Mouse (Mus musculus) lung, embryonic 15.5 days (tissue): ENCODE results near the gene Ddx47. TPM values are rescaled to one million over a fixed set of nuclear protein-coding genes. Genes with fewer than 3 reads are reported as not detected.

Experiments used
- ATAC-seq: fragments of 200-750 bp; cut with Nextera tagmentation; 2 replicates; pipeline ENCODE4 v1.8.0; 2017; ENCODE audit warnings: moderate number of reproducible peaks, borderline replicate concordance; ENCODE audit not compliant: low FRiP score, low TSS enrichment; ENCODE audit errors: extremely low read depth
- H3K27ac ChIP-seq: fragments of 300-500 bp; sonication (generic); 2 replicates; pipeline ENCODE4 v1.5.1; 2015; ENCODE audit warnings: moderate library complexity, mild to moderate bottlenecking, inconsistent platforms
- H3K27me3 ChIP-seq: fragments of 300-500 bp; sonication (generic); 2 replicates; pipeline ENCODE4 v1.6.1; 2015; ENCODE audit warnings: inconsistent platforms
- H3K36me3 ChIP-seq: fragments of 300-500 bp; sonication (generic); 2 replicates; pipeline ENCODE4 v1.6.1; 2015; ENCODE audit warnings: inconsistent platforms
- H3K4me1 ChIP-seq: fragments of 300-500 bp; sonication (generic); 2 replicates; pipeline ENCODE4 v1.6.1; 2015; ENCODE audit warnings: inconsistent platforms
- H3K4me2 ChIP-seq: fragments of 300-500 bp; sonication (generic); 2 replicates; pipeline ENCODE4 v1.6.1; 2015; ENCODE audit warnings: inconsistent platforms, mild to moderate bottlenecking, moderate library complexity
- H3K4me3 ChIP-seq: fragments of 300-500 bp; sonication (generic); 2 replicates; pipeline ENCODE4 v1.5.1; 2015; ENCODE audit warnings: mild to moderate bottlenecking, inconsistent platforms
- H3K9ac ChIP-seq: fragments of 300-500 bp; sonication (generic); 2 replicates; pipeline ENCODE4 v1.6.1; 2015; ENCODE audit warnings: inconsistent platforms
- H3K9me3 ChIP-seq: fragments of 300-500 bp; sonication (generic); 2 replicates; pipeline ENCODE4 v1.6.1; 2016; ENCODE audit warnings: inconsistent platforms
- WGBS: fragments of 180-500 bp; shearing (Covaris S2); methylation state at CpG from one replicate; pipeline ENCODE4 v1.1.7; 2015; 5-methylcytosine and 5-hydroxymethylcytosine counted together
- polyA plus RNA-seq: library from polyadenylated mRNA; unstranded; fragments of >200 nt; fragmentation: Nextera tagmentation; extraction: Ambion mirVana; gene quantifications from 2 replicates; pipeline ENCODE4 v1.2.1, GENCODE M21; 2015

Gene Ddx47
- polyA plus RNA-seq, 1 experiment from 2014 or later: 125 TPM

GRCm38 (mm10) chr6:134984748-134985147 is 26.7 kb upstream of the Ddx47 start:
- no peak overlapping the region for H3K27ac ChIP-seq

GRCm38 (mm10) chr6:134988377-134988776 is 23.0 kb upstream of the Ddx47 start:
- Histone ChIP-seq H3K4me2 (no peak overlapping the region), H3K9ac (no peak overlapping the region), H3K4me3 (no peak overlapping the region), H3K4me1 (peaks cover 6% of the 10 kb centered on the region; the same call in 1 of the 2 replicates), H3K27me3 (no peaks in the 10 kb centered on the region), H3K27ac (no peak overlapping the region), H3K9me3 (no peaks in the 10 kb centered on the region), H3K36me3 (no peaks in the 10 kb centered on the region)
- no peak for ATAC-seq
- WGBS: 59% methylated on average over 9 of the region's 9 CpGs

More at GRCm38 (mm10) chr6:134984748-134985147, 26.7 kb upstream of the Ddx47 start:
- Histone ChIP-seq H3K9ac (no peak overlapping the region), H3K4me1 (peaks cover 13% of the 10 kb centered on the region; the same call in 1 of the 2 replicates), H3K4me2 (no peak overlapping the region), H3K36me3 (no peaks in the 10 kb centered on the region), H3K9me3 (no peaks in the 10 kb centered on the region), H3K4me3 (no peak overlapping the region), H3K27me3 (no peaks in the 10 kb centered on the region)
- ATAC-seq: peak; percentile 30; the same call in 1 of the 2 replicates
- WGBS: 41% methylated on average over 3 of the region's 3 CpGs

GRCm38 (mm10) chr6:134990674-134991073 is 20.7 kb upstream of the Ddx47 start:
- WGBS: 49% methylated on average over 6 of the region's 6 CpGs
- Histone ChIP-seq H3K4me3 (no peak overlapping the region), H3K36me3 (no peaks in the 10 kb centered on the region), H3K9me3 (no peaks in the 10 kb centered on the region), H3K4me2 (no peak overlapping the region), H3K27ac (no peak overlapping the region), H3K27me3 (no peaks in the 10 kb centered on the region), H3K9ac (no peak overlapping the region), H3K4me1 (no peaks in the 10 kb centered on the region)
- ATAC-seq: no peak

DNA sequence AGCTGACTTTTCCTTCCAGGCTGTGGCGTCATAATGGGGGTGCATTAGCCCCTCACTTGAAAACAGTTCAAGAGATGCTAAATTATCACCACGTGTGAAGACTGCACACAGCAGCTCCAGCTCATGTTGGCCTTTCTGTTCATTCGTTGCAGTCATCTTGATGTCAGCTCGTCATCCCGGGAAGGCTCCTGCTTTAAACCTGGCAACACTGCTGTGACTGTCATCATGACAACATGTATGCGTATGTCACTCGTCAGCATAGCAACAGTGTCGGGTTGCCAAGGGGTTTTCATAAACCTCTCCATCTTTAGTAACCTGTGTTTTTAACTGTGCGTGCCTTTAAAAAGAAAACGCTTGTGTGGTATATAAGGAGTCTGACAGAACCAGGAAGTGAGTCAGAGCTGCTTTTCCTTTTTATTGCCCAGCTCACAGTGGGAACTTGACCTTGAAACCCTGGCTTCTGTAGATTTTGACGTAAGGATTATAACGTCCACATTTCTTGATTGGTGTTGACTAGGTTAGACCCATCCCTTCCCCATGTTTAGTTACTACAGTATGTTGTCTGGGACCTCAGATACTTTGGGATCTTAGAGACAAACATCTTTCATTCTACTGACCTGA is 17.3 kb upstream of the Ddx47 start:
- Histone ChIP-seq H3K4me2 (no peak overlapping the region), H3K27me3 (no peaks in the 10 kb centered on the region), H3K27ac (no peak overlapping the region), H3K4me3 (no peak overlapping the region), H3K4me1 (no peaks in the 10 kb centered on the region), H3K9ac (no peak overlapping the region), H3K36me3 (no peaks in the 10 kb centered on the region), H3K9me3 (no peaks in the 10 kb centered on the region)
- no peak for ATAC-seq
- 49% methylated on average over 12 of the region's 12 CpGs for WGBS

- Histone ChIP-seq H3K4me1 (no peaks in the 10 kb centered on the region), H3K27ac (no peak overlapping the region), H3K27me3 (no peaks in the 10 kb centered on the region), H3K9me3 (no peaks in the 10 kb centered on the region), H3K36me3 (no peaks in the 10 kb centered on the region), H3K4me3 (no peak overlapping the region), H3K4me2 (no peak overlapping the region), H3K9ac (no peak overlapping the region)
- WGBS: 62% methylated on average over 8 of the region's 8 CpGs
- ATAC-seq: no peak
Observed at GRCm38 (mm10) chr6:134994985-134995384, 16.4 kb upstream of the Ddx47 start.

- Histone ChIP-seq H3K9me3 (no peaks in the 10 kb centered on the region), H3K4me1 (no peaks in the 10 kb centered on the region), H3K9ac (no peak overlapping the region), H3K4me3 (no peak overlapping the region), H3K4me2 (no peak overlapping the region), H3K36me3 (no peaks in the 10 kb centered on the region), H3K27me3 (no peaks in the 10 kb centered on the region), H3K27ac (no peak overlapping the region)
- no peak for ATAC-seq
- WGBS: 85% methylated on average over 2 of the region's 2 CpGs
Observed at GRCm38 (mm10) chr6:134996918-134997317, 14.5 kb upstream of the Ddx47 start.

DNA sequence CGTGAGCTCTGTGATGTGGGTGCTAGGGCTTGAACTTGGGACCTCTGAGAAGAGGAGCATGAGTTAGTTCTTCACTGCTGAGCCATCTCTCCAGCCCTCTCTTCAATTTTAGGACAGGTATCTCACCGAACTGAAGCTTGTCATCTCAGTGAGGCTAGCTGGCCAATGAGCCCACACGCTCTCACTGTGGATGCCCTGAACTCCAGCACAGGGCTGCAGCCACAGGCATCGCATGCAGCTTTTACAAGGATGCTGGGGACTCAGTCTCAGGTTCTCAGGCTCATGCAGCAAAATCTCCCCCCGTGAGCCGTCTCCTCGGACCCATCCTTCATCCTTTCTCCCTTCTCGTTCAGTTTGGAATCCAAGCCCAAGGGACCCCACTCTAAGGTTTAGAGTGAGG is 13.3 kb upstream of the Ddx47 start:
- Histone ChIP-seq H3K36me3 (no peaks in the 10 kb centered on the region), H3K9ac (no peak overlapping the region), H3K4me3 (no peak overlapping the region), H3K4me1 (no peaks in the 10 kb centered on the region), H3K4me2 (no peak overlapping the region), H3K27me3 (no peaks in the 10 kb centered on the region), H3K9me3 (no peaks in the 10 kb centered on the region), H3K27ac (no peak overlapping the region)
- 80% methylated on average over 8 of the region's 8 CpGs for WGBS
- no peak for ATAC-seq

DNA sequence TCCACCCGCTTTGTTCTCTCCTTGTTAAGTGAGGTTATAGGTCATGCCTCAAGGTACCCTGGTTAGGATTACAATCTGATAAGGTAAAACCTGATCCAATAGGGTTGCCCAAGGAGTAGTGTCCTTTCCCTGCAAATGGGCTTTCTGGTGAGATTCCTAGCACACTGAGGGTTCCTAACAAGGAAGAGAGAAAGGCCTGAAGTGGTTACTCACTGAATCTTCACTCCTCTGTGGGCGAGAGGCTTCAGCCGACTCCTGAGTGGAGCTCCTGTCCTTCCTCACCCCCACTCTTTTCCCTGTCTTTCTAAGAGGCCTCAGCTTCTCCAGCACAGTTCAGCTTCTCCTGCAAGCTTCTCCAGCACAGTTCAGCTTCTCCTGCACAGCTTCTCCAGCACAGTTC is 12.6 kb upstream of the Ddx47 start:
- 56% methylated on average over 3 of the region's 3 CpGs for WGBS
- Histone ChIP-seq H3K27me3 (no peaks in the 10 kb centered on the region), H3K4me3 (no peak overlapping the region), H3K27ac (no peak overlapping the region), H3K4me1 (no peaks in the 10 kb centered on the region), H3K9ac (no peak overlapping the region), H3K36me3 (no peaks in the 10 kb centered on the region), H3K9me3 (no peaks in the 10 kb centered on the region), H3K4me2 (no peak overlapping the region)
- ATAC-seq: no peak

GRCm38 (mm10) chr6:135000272-135000671 is 11.1 kb upstream of the Ddx47 start:
- no peaks in the 10 kb centered on the region for H3K36me3 ChIP-seq
- H3K4me2 ChIP-seq: no peak overlapping the region
- H3K9me3 ChIP-seq: no peaks in the 10 kb centered on the region
- WGBS: 35% methylated on average over 4 of the region's 4 CpGs
- H3K9ac ChIP-seq: no peak overlapping the region
- H3K27me3 ChIP-seq: no peaks in the 10 kb centered on the region
- H3K4me1 ChIP-seq: no peaks in the 10 kb centered on the region
- no peak overlapping the region for H3K27ac ChIP-seq
- no peak for ATAC-seq
- no peak overlapping the region for H3K4me3 ChIP-seq

DNA sequence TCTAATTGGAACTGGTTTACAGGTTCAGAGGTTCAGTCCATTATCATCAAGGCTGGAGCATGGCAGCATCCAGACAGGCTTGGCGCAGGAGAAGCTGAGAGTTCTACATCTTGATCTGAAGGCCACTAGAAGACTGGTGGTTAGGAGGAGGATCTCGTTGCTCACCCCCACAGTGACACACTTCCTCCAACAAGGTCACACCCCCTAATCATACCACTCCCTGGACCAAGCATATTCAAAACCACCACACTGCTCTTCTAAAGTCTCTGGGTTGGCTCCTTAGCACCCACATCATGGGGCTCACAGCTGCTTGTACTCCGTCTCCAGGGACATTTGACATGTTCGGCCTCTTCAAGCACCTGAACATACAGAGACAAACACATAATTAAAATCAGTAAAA is 9.4 kb upstream of the Ddx47 start:
- Histone ChIP-seq H3K27me3 (no peaks in the 10 kb centered on the region), H3K9me3 (no peaks in the 10 kb centered on the region), H3K4me3 (no peak overlapping the region), H3K4me2 (no peak overlapping the region), H3K27ac (no peak overlapping the region), H3K36me3 (no peaks in the 10 kb centered on the region), H3K9ac (no peak overlapping the region), H3K4me1 (no peaks in the 10 kb centered on the region)
- no peak for ATAC-seq
- WGBS: 87% methylated on average over 4 of the region's 4 CpGs

GRCm38 (mm10) chr6:135006372-135006771 is 5.0 kb upstream of the Ddx47 start:
- Histone ChIP-seq H3K9ac (no peak overlapping the region), H3K4me3 (no peak overlapping the region), H3K4me1 (0 out of 2 replicates have a peak, but pooled peaks cover 5% of the 10 kb centered on the region), H3K9me3 (no peaks in the 10 kb centered on the region), H3K27me3 (no peaks in the 10 kb centered on the region), H3K27ac (no peak overlapping the region), H3K4me2 (no peak overlapping the region), H3K36me3 (no peaks in the 10 kb centered on the region)
- no peak for ATAC-seq
- WGBS: 88% methylated on average over 4 of the region's 4 CpGs

GRCm38 (mm10) chr6:135011734-135012116 is 313 bp downstream of the Ddx47 start:
- under 1% methylated on average over 14 of the region's 14 CpGs for WGBS
- Histone ChIP-seq H3K4me3 (peak overlapping the region; percentile 79), H3K36me3 (peaks cover 35% of the 10 kb centered on the region), H3K27me3 (no peaks in the 10 kb centered on the region), H3K4me2 (peak overlapping the region; percentile 66), H3K9me3 (no peaks in the 10 kb centered on the region), H3K27ac (peak overlapping the region; percentile 34; the same call in 1 of the 2 replicates), H3K4me1 (peaks cover 10% of the 10 kb centered on the region; the same call in 1 of the 2 replicates), H3K9ac (peak overlapping the region; percentile 78)
- peak; percentile 19; the same call in 1 of the 2 replicates for ATAC-seq
